Mouse (Mus musculus) urinary bladder, adult 18-20 months (tissue): ENCODE measurements around the gene Hist2h3c1.
"Not testable (repeated sequence)": the region's sequence is repeated elsewhere in the genome, so short reads cannot be mapped to it uniquely, and the experiment has no call there.

ENCODE experiments used
- DNase-seq, 2 experiments: peaks; one replicate each; pipeline ENCODE4 v3.0.0; 2022; ENCODE audit warnings: low spot score in 2 of 2, mixed read lengths in 2 of 2

The Hist2h3c1 gene

GRCm38 (mm10) chr3:96234914-96235313 lies 11.6 kb upstream of the Hist2h3c1 start:
- no peak for DNase-seq

DNA sequence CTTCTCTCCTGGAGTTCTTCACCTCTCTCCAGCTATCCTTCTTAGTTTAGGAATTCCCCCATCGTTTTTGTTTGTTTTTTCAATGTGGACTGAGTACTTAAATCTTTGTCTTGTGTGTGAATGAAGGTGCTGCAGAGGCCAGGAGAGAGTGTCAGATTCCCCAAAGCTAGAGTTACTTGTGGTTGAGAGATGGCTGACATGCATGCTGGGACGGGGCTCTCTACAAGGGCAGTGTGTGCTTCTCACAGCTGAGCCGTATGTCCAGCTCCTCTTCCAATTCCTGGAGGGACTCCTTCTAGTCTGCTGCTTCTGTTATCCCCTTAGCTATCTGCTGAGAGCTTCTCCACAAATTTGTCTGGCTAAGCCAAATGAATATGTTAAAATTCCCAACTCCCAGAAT lies 10.6 kb upstream of the Hist2h3c1 start:
- no peak for DNase-seq

DNA sequence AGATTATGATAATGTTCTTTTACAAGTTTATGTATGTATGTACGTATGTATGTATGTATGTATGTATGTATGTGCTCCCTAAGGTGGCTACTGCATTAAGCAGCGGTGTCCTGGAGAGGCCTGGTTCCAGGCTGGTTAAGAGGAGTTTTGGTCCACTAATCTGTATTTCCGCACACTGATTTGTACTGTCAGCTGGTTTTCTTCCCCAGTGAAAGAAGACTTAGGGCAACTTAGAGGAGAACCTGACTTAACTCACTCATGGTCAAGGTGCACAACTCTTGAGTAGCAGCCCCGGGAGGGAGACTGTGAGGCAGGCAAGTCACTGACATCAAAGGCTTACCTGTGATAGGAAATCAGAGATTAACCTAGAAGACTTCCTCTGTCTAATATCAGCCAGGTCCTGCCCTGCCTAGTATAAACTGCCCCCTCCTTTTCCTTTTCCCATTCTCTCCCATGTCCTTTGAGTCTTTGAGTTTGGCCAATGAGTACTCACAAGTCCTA lies 9.6 kb upstream of the Hist2h3c1 start:
- no peak for DNase-seq

GRCm38 (mm10) chr3:96237335-96237903 lies 9.1 kb upstream of the Hist2h3c1 start:
- DNase-seq, result no peak

GRCm38 (mm10) chr3:96237904-96238511 lies 8.5 kb upstream of the Hist2h3c1 start:
- no peak for DNase-seq

DNA sequence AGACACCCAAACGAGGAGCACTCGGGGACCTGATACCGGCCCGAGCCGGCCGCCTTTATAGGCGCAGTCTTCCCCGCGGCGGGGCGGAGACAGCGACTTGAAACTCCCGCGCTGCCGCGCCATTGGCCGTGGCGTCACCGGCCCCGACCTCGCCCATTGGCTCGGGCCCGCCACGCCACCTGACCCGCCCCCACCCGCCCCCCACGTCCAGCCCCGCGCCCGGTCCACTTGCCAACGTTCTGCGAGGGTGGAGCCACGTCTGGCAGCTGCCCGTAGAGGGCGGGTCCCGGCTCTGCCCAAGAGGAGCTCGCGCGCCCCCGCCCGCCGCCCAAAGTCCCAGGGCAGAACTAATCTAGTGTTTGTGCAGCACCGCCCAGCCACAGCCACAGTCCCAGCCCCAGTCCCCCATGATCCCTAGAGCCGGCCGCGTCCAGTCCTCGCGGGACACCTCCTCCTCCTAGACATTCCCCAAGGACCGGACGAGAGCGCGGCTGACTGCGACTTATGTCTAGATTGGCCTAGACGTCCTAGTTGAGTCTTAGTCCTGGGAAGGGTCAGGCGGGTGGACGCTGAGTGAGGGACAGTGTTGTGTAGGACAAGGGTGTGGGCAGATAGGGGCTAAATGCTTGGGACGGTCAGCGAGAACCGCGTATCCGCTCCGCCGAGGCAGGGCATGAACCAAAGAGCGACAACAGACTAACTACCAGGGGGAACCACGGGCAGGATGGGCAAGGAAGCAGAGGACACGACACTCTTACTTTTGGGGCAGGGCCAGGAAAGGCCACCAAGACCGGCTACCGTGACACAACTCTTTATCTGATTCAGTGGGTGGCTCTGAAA lies 7.3 kb upstream of the Hist2h3c1 start, which contains the start of gene Hist2h3c2:
Gene Hist2h3c2, minus strand, starts transcription at position 174 of the 840 bp plus-strand sequence.
- not testable (repeated sequence) for DNase-seq

DNA sequence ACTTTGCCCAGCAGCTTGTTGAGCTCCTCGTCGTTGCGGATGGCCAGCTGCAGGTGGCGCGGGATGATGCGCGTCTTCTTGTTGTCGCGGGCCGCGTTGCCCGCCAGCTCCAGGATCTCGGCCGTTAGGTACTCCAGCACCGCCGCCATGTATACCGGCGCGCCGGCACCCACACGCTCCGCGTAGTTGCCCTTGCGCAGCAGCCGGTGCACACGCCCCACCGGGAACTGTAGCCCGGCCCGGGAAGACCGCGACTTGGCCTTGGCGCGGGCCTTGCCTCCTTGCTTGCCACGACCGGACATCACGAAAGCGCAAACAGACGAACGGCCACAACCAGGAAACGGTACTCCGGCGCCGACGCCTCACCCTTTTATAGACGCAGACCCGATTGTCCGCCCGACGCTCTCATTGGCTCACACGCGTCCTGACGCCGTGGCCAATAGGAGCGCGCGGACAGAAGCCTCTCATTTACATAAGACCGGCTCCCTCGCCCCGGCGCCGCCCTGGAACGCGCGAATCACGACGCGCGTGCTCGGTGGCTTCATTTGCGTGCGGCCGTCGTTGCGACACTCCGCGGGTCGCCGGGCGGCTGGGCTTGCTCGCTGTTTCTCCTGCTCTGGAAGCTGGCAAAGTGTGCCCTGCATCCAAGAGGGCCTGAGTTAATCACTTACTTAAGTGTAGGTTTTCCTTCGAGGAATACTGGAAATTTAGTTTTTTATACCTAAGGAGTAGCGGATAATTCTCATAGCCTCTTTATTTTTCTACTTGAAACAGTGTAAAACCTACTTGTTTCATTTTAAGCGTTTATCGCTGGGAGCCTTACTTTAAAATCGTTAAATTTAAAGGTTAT lies 6.3 kb upstream of the Hist2h3c1 start, which contains the start of gene Hist2h2aa2:
Gene Hist2h2aa2, minus strand, starts transcription at position 328 of the 850 bp plus-strand sequence.
- DNase-seq, result peak; percentile 94 to 96

DNA sequence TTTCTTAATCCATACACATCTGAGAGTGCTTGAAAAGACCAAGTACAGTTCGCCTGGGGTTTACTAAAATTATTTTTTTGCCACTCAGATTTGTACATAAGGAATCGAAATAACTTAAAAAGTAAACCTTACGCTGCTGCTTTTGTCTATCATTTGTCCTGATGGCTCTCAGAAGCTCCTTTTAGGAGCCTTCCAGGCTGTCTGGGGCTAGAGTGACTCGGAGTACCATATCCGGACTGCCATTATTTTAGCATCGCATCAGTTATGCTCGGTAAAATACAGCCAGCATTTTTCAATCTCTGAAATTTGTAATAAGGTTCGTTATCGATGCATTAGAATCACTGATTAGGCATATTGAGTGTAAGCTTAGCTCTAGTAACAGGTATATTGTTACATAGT lies 5.7 kb upstream of the Hist2h3c1 start:
- no peak for DNase-seq

DNA sequence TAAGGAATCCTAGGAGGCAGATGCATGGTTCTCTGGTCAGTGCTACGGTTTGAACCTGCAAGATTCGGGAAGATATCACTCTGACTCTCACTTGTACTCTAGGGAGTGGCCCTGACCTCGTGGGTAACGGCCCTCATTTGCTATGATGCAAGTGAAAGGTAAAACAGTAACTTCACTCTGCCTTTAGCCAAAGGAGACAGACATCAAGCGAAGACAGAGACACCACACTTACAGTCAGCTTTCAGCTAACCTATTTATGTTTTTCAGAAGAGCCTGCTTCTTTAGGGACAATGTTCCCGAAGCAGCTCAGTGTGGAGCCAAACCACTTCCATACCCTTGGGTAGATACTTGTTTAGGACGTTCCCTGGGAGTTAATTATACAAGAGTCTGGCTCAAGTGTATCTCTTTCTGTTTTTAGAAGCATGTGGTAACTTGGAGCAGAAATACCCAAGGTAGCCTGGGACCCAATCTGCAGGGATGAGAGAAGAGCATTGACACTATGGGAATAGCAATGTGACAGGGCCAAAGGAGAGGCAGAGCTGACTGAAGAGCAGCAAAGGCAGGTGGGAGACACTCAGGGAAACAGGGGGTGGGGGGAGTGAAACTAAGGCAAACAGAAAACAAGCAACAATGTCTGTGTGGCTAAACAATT lies 2.4 kb upstream of the Hist2h3c1 start:
- DNase-seq, result no peak

DNA sequence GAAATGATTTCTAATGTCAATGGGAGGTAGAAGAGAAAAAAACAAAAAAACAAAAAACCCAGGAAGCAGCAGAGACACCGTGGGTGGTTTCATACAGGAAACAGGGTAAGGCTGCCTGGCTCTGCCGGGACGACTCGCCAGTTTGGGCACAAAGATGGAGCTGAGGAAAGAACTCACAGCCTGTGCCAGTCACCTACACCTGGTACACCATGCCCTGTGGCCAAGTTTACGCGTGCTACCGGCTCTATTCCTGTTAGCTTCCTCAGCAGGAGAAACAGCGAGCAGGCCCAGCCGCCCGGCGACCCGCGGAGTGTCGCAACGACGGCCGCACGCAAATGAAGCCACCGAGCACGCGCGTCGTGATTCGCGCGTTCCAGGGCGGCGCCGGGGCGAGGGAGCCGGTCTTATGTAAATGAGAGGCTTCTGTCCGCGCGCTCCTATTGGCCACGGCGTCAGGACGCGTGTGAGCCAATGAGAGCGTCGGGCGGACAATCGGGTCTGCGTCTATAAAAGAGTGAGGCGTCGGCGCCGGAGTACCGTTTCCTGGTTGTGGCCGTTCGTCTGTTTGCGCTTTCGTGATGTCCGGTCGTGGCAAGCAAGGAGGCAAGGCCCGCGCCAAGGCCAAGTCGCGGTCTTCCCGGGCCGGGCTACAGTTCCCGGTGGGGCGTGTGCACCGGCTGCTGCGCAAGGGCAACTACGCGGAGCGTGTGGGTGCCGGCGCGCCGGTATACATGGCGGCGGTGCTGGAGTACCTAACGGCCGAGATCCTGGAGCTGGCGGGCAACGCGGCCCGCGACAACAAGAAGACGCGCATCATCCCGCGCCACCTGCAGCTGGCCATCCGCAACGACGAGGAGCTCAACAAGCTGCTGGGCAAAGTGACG lies 1.2 kb upstream of the Hist2h3c1 start, which contains the start of gene Hist2h2aa1:
Gene Hist2h2aa1, plus strand, starts transcription at position 495 of the 884 bp plus-strand sequence.
- peak; percentile 79 to 83 for DNase-seq

DNA sequence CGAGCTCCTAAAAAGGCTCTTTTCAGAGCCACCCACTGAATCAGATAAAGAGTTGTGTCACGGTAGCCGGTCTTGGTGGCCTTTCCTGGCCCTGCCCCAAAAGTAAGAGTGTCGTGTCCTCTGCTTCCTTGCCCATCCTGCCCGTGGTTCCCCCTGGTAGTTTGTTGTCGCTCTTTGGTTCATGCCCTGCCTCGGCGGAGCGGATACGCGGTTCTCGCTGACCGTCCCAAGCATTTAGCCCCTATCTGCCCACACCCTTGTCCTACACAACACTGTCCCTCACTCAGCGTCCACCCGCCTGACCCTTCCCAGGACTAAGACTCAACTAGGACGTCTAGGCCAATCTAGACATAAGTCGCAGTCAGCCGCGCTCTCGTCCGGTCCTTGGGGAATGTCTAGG lies 467 bp upstream of the Hist2h3c1 start:
- not testable (repeated sequence) for DNase-seq

- no peak for DNase-seq
These were observed 1.1 kb downstream of the Hist2h3c1 start for GRCm38 (mm10) chr3:96247356-96248140.

DNA sequence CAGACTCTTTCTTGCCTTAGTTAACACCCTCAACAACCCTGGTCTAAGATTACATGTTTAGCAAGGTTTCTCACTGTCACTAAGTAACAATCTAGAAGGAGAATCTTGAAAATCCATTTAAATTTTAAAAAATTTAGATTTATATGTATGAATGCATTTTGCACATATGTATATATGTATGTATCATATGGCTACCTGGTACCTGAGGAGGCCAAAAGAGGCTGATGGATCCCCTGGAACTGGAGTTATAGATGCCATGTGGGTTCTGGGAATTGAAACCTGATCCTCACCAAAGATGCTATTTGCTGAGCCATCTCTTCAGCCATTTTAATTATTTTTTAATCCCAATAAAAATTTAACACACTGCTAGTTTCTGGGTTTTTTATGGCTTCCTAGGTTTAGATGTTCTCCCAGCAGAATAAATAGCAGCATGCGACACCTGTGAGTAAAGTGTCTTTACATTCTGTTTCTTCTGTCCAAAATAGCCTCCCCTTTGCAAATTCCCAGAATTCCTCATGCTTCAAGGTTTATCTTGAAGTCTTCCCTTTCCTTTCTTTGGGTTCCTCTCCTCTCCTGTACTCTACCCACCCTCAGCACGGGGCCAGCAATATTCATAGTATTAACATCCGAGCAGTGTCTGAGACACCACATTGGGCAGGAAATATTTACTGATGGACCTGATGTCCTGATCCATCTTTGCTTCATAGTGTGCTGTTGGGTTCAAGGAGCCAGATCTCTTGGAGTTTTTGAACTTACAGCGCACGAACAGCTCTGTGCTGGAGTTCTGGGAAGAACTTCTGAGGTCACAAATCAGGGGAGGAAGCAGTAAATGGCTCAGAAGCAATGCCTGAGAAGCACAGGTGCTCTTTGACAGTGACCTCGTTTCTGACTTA lies 1.9 kb downstream of the Hist2h3c1 start:
- no peak for DNase-seq

DNA sequence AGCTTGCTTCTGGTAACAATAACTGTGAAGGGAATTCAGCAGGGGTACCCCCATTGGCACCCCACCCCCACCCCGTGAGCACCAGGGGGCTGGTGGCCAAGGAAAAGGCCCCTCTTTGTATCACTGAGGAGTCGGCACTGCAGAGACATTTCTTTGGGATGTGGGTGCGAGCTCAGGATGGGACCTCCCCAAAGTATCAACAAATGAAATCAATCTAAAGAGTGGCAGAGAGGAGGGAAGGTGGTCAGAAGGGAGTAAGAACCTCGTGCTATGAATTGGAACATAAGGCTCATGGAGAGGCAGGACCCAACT lies 2.5 kb downstream of the Hist2h3c1 start:
- no peak for DNase-seq

- no peak for DNase-seq
These were observed 4.4 kb downstream of the Hist2h3c1 start for GRCm38 (mm10) chr3:96250890-96251289.

DNA sequence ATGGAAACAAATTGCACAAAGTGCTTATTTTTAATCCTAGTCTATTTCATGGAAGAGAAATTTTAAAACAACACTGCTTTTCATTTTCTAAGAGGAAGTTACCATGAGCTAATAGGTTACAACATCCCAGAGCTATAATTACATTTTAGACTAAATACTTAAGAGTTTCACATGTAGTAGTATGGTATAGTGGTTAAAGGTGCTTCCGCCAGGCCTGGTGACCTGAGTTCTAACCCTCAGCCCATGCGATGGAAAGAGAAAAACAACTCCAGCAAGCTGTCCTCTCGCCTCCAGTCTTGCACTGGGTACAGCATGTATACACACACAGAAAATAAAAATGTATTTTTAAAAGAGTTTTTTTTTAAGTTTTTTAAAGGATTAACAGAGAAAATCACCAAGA lies 5.3 kb downstream of the Hist2h3c1 start:
- DNase-seq, result no peak

DNA sequence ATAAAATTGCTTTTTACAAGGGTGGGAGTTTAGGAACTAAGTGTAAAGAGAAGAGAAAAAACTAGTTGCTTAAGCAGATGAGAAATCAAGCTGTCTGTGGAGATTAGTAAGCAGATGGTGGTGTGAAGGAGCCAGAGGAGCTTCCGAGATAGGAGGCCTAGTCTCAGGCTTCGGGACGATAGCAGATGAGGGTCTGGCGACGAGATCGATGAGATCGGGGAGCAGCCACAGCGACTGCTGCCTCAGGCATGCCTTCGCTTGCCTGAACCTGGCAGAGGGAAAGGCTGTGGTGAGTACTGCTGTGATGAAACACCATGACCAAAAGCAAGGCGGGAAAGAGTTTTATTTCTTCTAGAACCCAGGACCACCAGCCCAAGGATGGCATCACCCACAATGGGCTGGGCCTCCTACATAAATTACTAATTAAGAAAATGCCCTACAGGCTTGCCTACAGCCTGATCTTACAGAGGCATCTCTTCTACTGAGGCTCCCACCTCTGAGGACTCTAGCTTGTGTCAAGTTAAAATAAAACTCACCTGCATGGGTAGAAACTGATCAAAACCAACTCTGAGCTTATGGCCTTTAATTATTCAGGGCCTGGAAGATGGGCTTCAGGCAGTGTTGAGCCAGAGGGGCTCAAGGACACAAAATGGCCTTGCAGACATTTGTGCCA lies 8.3 kb downstream of the Hist2h3c1 start:
- DNase-seq, result peak in 1 of 2 experiments; percentile 45
